Mouse (Mus musculus) embryonic facial prominence, embryonic 13.5 days (tissue): ENCODE results near the gene Tufm. TPM values are rescaled to one million over a fixed set of nuclear protein-coding genes. Genes with fewer than 3 reads are reported as not detected.

Experiments
- ATAC-seq: fragments of 200-750 bp; cut with Nextera tagmentation; 2 replicates; pipeline ENCODE4 v1.8.0; 2017; ENCODE audit warnings: low read depth; ENCODE audit not compliant: insufficient number of reproducible peaks, insufficient read depth, low FRiP score, low TSS enrichment
- H3K27ac ChIP-seq: fragments of 300-500 bp; sonication (generic); 2 replicates; pipeline ENCODE4 v1.5.1; 2015; ENCODE audit warnings: moderate library complexity, mild to moderate bottlenecking, inconsistent platforms
- H3K27me3 ChIP-seq: fragments of 300-500 bp; sonication (generic); 2 replicates; pipeline ENCODE4 v1.6.1; 2015; ENCODE audit warnings: mild to moderate bottlenecking, inconsistent platforms
- H3K36me3 ChIP-seq: fragments of 300-500 bp; sonication (generic); 2 replicates; pipeline ENCODE4 v1.6.1; 2015; ENCODE audit warnings: mild to moderate bottlenecking, inconsistent platforms
- H3K4me1 ChIP-seq: fragments of 300-500 bp; sonication (generic); 2 replicates; pipeline ENCODE4 v1.6.1; 2015; ENCODE audit warnings: inconsistent platforms
- H3K4me2 ChIP-seq: fragments of 300-500 bp; sonication (generic); 2 replicates; pipeline ENCODE4 v1.6.1; 2015; ENCODE audit warnings: moderate library complexity, mild to moderate bottlenecking, inconsistent platforms
- H3K4me3 ChIP-seq: fragments of 300-500 bp; sonication (generic); 2 replicates; pipeline ENCODE4 v1.5.1; 2015; ENCODE audit warnings: mild to moderate bottlenecking, inconsistent platforms
- H3K9ac ChIP-seq: fragments of 300-500 bp; sonication (generic); 2 replicates; pipeline ENCODE4 v1.6.1; 2015; ENCODE audit warnings: mild to moderate bottlenecking, inconsistent platforms
- H3K9me3 ChIP-seq: fragments of 300-500 bp; sonication (generic); 2 replicates; pipeline ENCODE4 v1.6.1; 2016; ENCODE audit warnings: inconsistent platforms
- WGBS: fragments of 180-500 bp; shearing (Covaris S2); methylation state at CpG from one replicate; pipeline ENCODE4 v1.1.7; 2015; ENCODE audit warnings: mixed read lengths; 5-methylcytosine and 5-hydroxymethylcytosine counted together
- polyA plus RNA-seq: library from polyadenylated mRNA; unstranded; fragments of >200 nt; fragmentation: Nextera tagmentation; extraction: Ambion mirVana; gene quantifications from 2 replicates; pipeline ENCODE4 v1.2.1, GENCODE M21; 2015

Tufm gene
- polyA plus RNA-seq, 1 experiment from 2014 or later: 129 TPM

DNA sequence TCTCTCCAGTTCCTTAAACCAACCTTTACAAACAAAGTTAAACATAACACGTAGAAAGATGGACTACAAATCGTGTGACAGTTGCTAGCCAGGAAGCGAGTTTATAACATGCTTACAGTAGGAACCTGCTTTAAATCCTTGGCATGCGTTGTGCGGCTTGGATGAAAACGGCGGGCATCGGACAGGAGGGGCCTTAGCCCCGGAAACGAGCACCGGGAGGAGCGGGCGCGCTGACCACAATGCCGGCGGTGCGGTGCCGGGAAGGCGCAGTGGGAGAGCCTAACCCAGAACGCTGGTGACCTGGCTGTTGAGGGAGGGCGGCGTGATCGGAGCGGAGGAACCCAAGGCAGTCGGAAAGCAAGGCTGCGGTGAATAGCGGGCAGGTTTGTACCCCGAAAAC, 48.6 kb downstream of the Tufm start:
- Histone ChIP-seq H3K4me3 (peak overlapping the region; percentile 53), H3K27me3 (peaks cover 19% of the 10 kb centered on the region), H3K27ac (no peak overlapping the region), H3K4me2 (peak overlapping the region; percentile 93), H3K4me1 (0 out of 2 replicates have a peak, but pooled peaks cover 6% of the 10 kb centered on the region), H3K9ac (peak overlapping the region; percentile 77), H3K36me3 (no peaks in the 10 kb centered on the region), H3K9me3 (no peaks in the 10 kb centered on the region)
- ATAC-seq: no peak
- WGBS: 2% methylated on average over 28 of the region's 28 CpGs

GRCm38 (mm10) chr7:126536466-126536865, 49.3 kb downstream of the Tufm start:
- 56% methylated on average over 9 of the region's 9 CpGs for WGBS
- Histone ChIP-seq H3K4me3 (peak overlapping the region; percentile 53), H3K9ac (peak overlapping the region; percentile 77)

GRCm38 (mm10) chr7:126537820-126538585, 50.8 kb downstream of the Tufm start:
- WGBS: 44% methylated on average over 5 of the region's 5 CpGs
- peaks cover 19% of the 10 kb centered on the region for H3K27me3 ChIP-seq

More at GRCm38 (mm10) chr7:126536466-126536865, 49.3 kb downstream of the Tufm start:
- H3K27ac ChIP-seq: no peak overlapping the region
- H3K36me3 ChIP-seq: no peaks in the 10 kb centered on the region
- peak overlapping the region; percentile 93 for H3K4me2 ChIP-seq
- ATAC-seq: no peak
- H3K27me3 ChIP-seq: peaks cover 19% of the 10 kb centered on the region
- 0 out of 2 replicates have a peak, but pooled peaks cover 6% of the 10 kb centered on the region for H3K4me1 ChIP-seq
- H3K9me3 ChIP-seq: no peaks in the 10 kb centered on the region

More at GRCm38 (mm10) chr7:126537820-126538585, 50.8 kb downstream of the Tufm start:
- H3K9me3 ChIP-seq: no peaks in the 10 kb centered on the region
- H3K4me2 ChIP-seq: no peak overlapping the region
- H3K27ac ChIP-seq: no peak overlapping the region
- no peak overlapping the region for H3K4me3 ChIP-seq
- no peaks in the 10 kb centered on the region for H3K36me3 ChIP-seq
- no peak for ATAC-seq
- 0 out of 2 replicates have a peak, but pooled peaks cover 6% of the 10 kb centered on the region for H3K4me1 ChIP-seq
- H3K9ac ChIP-seq: no peak overlapping the region

Other genes starting within 250 kb of the Tufm start
- 54.3 and 58.9 TPM in 2 replicates for gene Sbk1, start 214.7 kb upstream of the Tufm start, polyA plus RNA-seq
- 2.7 and 4.6 TPM in 2 replicates for gene Lat, start 117.8 kb upstream of the Tufm start, polyA plus RNA-seq
- gene Spns1, start 109.9 kb upstream of the Tufm start, polyA plus RNA-seq: 62.0 and 63.5 TPM in 2 replicates
- 2.9 and 3.1 TPM in 2 replicates for gene Nfatc2ip, start 90.6 kb upstream of the Tufm start, polyA plus RNA-seq
- 0.37 TPM in 1 of 2 replicates, not detected in the other for gene Cd19, start 72.5 kb upstream of the Tufm start, polyA plus RNA-seq
- gene Rabep2, start 58.6 kb upstream of the Tufm start, polyA plus RNA-seq: 30.8 and 34.0 TPM in 2 replicates
- 7.9 and 11.5 TPM in 2 replicates for gene Atp2a1, start 24.3 kb upstream of the Tufm start, polyA plus RNA-seq
- gene Sh2b1, start 11.9 kb upstream of the Tufm start, polyA plus RNA-seq: 53.4 and 57.8 TPM in 2 replicates
- 54.0 and 56.8 TPM in 2 replicates for gene Atxn2l, start 16.1 kb downstream of the Tufm start, polyA plus RNA-seq
- gene Eif3c, start 79.0 kb downstream of the Tufm start, polyA plus RNA-seq: 199 and 205 TPM in 2 replicates
- 0.59 and 0.65 TPM in 2 replicates for gene Apobr, start 97.6 kb downstream of the Tufm start, polyA plus RNA-seq
- 34.0 and 37.9 TPM in 2 replicates for gene Cln3, start 98.5 kb downstream of the Tufm start, polyA plus RNA-seq
- not detected in 2 replicates for gene Il27, start 107.6 kb downstream of the Tufm start, polyA plus RNA-seq
- 5.5 and 6.1 TPM in 2 replicates for gene Nupr1, start 143.5 kb downstream of the Tufm start, polyA plus RNA-seq
- 48.9 and 62.9 TPM in 2 replicates for gene Sgf29, start 161.9 kb downstream of the Tufm start, polyA plus RNA-seq
- 4.3 and 4.4 TPM in 2 replicates for gene Sult1a1, start 189.1 kb downstream of the Tufm start, polyA plus RNA-seq
- 105 and 139 TPM in 2 replicates for gene Bola2, start 208.0 kb downstream of the Tufm start, polyA plus RNA-seq
- 14.0 and 15.0 TPM in 2 replicates for gene Slx1b, start 208.4 kb downstream of the Tufm start, polyA plus RNA-seq
- gene Coro1a, start 220.4 kb downstream of the Tufm start, polyA plus RNA-seq: 33.3 and 35.8 TPM in 2 replicates